Mouse (Mus musculus) ovary, adult 2 months (tissue): ENCODE results near the gene Iqch. TPM values are rescaled to one million over a fixed set of nuclear protein-coding genes. Genes with fewer than 3 reads are reported as not detected.

Experiments
- polyA plus RNA-seq: library from polyadenylated mRNA; depleted of rRNA; stranded (reverse); fragments of >200 nt; gene quantifications from 2 replicates; pipeline ENCODE4 v1.2.3, GENCODE M21; 2012; rRNA removed

Iqch gene
- 0.12 and 0.20 TPM in 2 replicates for polyA plus RNA-seq

GRCm38 (mm10) chr9:63602043-63602939 is at the start of gene Iqch, which contains the start of gene Aagab:
Gene Iqch, minus strand, starts transcription at chr9:63602493.
Gene Aagab, plus strand, starts transcription at chr9:63602660.

GRCm38 (mm10) chr9:63398611-63399462 is 203.5 kb downstream of the Iqch start, which contains the start of gene 2300009A05Rik:
Gene 2300009A05Rik, minus strand, starts transcription at chr9:63399246.

GRCm38 (mm10) chr9:63377270-63378142 is 224.8 kb downstream of the Iqch start, which contains the start of gene Map2k5:
Gene Map2k5, minus strand, starts transcription at chr9:63377902.

Other genes starting within 250 kb of the Iqch start
- gene Map2k5, start 224.6 kb downstream of the Iqch start, polyA plus RNA-seq, result 68.7 and 73.5 TPM in 2 replicates
- gene 2300009A05Rik, start 203.2 kb downstream of the Iqch start, polyA plus RNA-seq, result 169 and 197 TPM in 2 replicates
- 25.4 and 25.6 TPM in 2 replicates for gene Aagab, start 167 bp upstream of the Iqch start, polyA plus RNA-seq
- 63.7 and 70.9 TPM in 2 replicates for gene Smad3, start 155.5 kb upstream of the Iqch start, polyA plus RNA-seq